Mouse (Mus musculus) liver, embryonic 12.5 days (tissue): Measurements from ENCODE around the gene Stxbp3. TPM values are rescaled to one million over a fixed set of nuclear protein-coding genes. Genes with fewer than 3 reads are reported as not detected.
"Not testable (repeated sequence)": the region's sequence is repeated elsewhere in the genome, so short reads cannot be mapped to it uniquely, and the experiment has no call there.

ENCODE experiments used
- ATAC-seq: fragments of 200-750 bp; cut with Nextera tagmentation; 2 replicates; pipeline ENCODE4 v1.8.0; 2017; ENCODE audit warnings: moderate number of reproducible peaks, mild to moderate bottlenecking, moderate library complexity
- H3K27ac ChIP-seq: fragments of 300-500 bp; sonication (generic); 2 replicates; pipeline ENCODE4 v1.5.1; 2016; ENCODE audit warnings: mild to moderate bottlenecking
- H3K27me3 ChIP-seq: fragments of 300-500 bp; sonication (generic); replicated peaks from 2 replicates; pipeline ENCODE4 v1.6.1; 2016; ENCODE audit warnings: mild to moderate bottlenecking, moderate library complexity
- H3K36me3 ChIP-seq: fragments of 300-500 bp; sonication (generic); 2 replicates; pipeline ENCODE4 v1.6.1; 2016; ENCODE audit warnings: mild to moderate bottlenecking, moderate library complexity
- H3K4me1 ChIP-seq: fragments of 300-500 bp; sonication (generic); 2 replicates; pipeline ENCODE4 v1.6.1; 2016
- H3K4me2 ChIP-seq: fragments of 300-500 bp; sonication (generic); 2 replicates; pipeline ENCODE4 v1.6.1; 2016; ENCODE audit warnings: mild to moderate bottlenecking, moderate library complexity
- H3K4me3 ChIP-seq: fragments of 300-500 bp; sonication (generic); 2 replicates; pipeline ENCODE4 v1.5.1; 2016; ENCODE audit warnings: mild to moderate bottlenecking, moderate library complexity
- H3K9ac ChIP-seq: fragments of 300-500 bp; sonication (generic); 2 replicates; pipeline ENCODE4 v1.6.1; 2016; ENCODE audit warnings: mild to moderate bottlenecking, moderate library complexity
- H3K9me3 ChIP-seq: fragments of 300-500 bp; sonication (generic); replicated peaks from 2 replicates; pipeline ENCODE4 v1.6.1; 2016; ENCODE audit warnings: mild to moderate bottlenecking, moderate library complexity
- WGBS: fragments of 180-500 bp; shearing (Covaris S2); methylation state at CpG from one replicate; pipeline ENCODE4 v1.1.7; 2016; ENCODE audit not compliant: insufficient replicate concordance; 5-methylcytosine and 5-hydroxymethylcytosine counted together
- polyA plus RNA-seq: library from polyadenylated mRNA; unstranded; fragments of >200 nt; fragmentation: Nextera tagmentation; extraction: Ambion mirVana; gene quantifications from 2 replicates; pipeline ENCODE4 v1.2.1, GENCODE M21; 2016

Stxbp3 gene
- polyA plus RNA-seq, 1 experiment from 2014 or later = 24.3 TPM

- Histone ChIP-seq H3K9me3 (no peaks in the 10 kb centered on the region), H3K4me2 (peak overlapping the region; percentile 74; the same call in 1 of the 2 replicates), H3K9ac (no peak overlapping the region), H3K27me3 (no peaks in the 10 kb centered on the region), H3K36me3 (peaks cover 18% of the 10 kb centered on the region; the same call in 1 of the 2 replicates), H3K4me3 (no peak overlapping the region), H3K4me1 (peaks cover 41% of the 10 kb centered on the region), H3K27ac (peak overlapping the region; percentile 21; the same call in 1 of the 2 replicates)
- ATAC-seq = no peak
- 86% methylated on average over 6 of the region's 6 CpGs for WGBS
Observed at GRCm38 (mm10) chr3:108836931-108837330, 3.4 kb downstream of the Stxbp3 start.

- H3K4me1 ChIP-seq = peaks cover 43% of the 10 kb centered on the region
- H3K4me3 ChIP-seq, H3K9me3 ChIP-seq, H3K4me2 ChIP-seq, H3K27me3 ChIP-seq, H3K9ac ChIP-seq, ATAC-seq, H3K27ac ChIP-seq: not testable (repeated sequence)
- H3K36me3 ChIP-seq = peaks cover 23% of the 10 kb centered on the region; the same call in 1 of the 2 replicates
- 74% methylated on average over 1 of the region's 1 CpGs for WGBS
Observed at GRCm38 (mm10) chr3:108833717-108834116, 6.6 kb downstream of the Stxbp3 start.

GRCm38 (mm10) chr3:108831750-108832149 is 8.6 kb downstream of the Stxbp3 start:
- Histone ChIP-seq H3K9me3 (no peaks in the 10 kb centered on the region), H3K36me3 (peaks cover 26% of the 10 kb centered on the region), H3K4me3 (no peak overlapping the region), H3K27ac (no peak overlapping the region), H3K4me1 (peaks cover 24% of the 10 kb centered on the region), H3K4me2 (no peak overlapping the region), H3K27me3 (no peaks in the 10 kb centered on the region), H3K9ac (no peak overlapping the region)
- WGBS = 84% methylated on average over 6 of the region's 6 CpGs
- ATAC-seq = no peak

GRCm38 (mm10) chr3:108830493-108830892 is 9.8 kb downstream of the Stxbp3 start:
- no peaks in the 10 kb centered on the region for H3K27me3 ChIP-seq
- no peaks in the 10 kb centered on the region for H3K9me3 ChIP-seq
- H3K36me3 ChIP-seq = peaks cover 34% of the 10 kb centered on the region
- no peak overlapping the region for H3K27ac ChIP-seq
- ATAC-seq = no peak
- H3K4me1 ChIP-seq = peaks cover 17% of the 10 kb centered on the region; the same call in 1 of the 2 replicates
- H3K9ac ChIP-seq = no peak overlapping the region
- H3K4me3 ChIP-seq = no peak overlapping the region
- no peak overlapping the region for H3K4me2 ChIP-seq
- 80% methylated on average over 11 of the region's 11 CpGs for WGBS

- Histone ChIP-seq H3K4me3 (no peak overlapping the region), H3K36me3 (peaks cover 67% of the 10 kb centered on the region), H3K9me3 (no peaks in the 10 kb centered on the region), H3K9ac (no peak overlapping the region), H3K27ac (no peak overlapping the region), H3K4me2 (no peak overlapping the region), H3K4me1 (no peaks in the 10 kb centered on the region), H3K27me3 (no peaks in the 10 kb centered on the region)
- WGBS = 70% methylated on average over 4 of the region's 4 CpGs
- no peak for ATAC-seq
Observed at GRCm38 (mm10) chr3:108815631-108816030, 24.7 kb downstream of the Stxbp3 start.

GRCm38 (mm10) chr3:108810747-108811263 is 29.5 kb downstream of the Stxbp3 start:
- Histone ChIP-seq H3K4me2 (no peak overlapping the region), H3K4me1 (no peaks in the 10 kb centered on the region), H3K9me3 (no peaks in the 10 kb centered on the region), H3K27ac (no peak overlapping the region), H3K4me3 (no peak overlapping the region), H3K36me3 (peaks cover 62% of the 10 kb centered on the region), H3K27me3 (no peaks in the 10 kb centered on the region), H3K9ac (no peak overlapping the region)
- WGBS = 76% methylated on average over 4 of the region's 4 CpGs
- no peak for ATAC-seq

- Histone ChIP-seq H3K4me2 (no peak overlapping the region), H3K27me3 (no peaks in the 10 kb centered on the region), H3K9ac (no peak overlapping the region), H3K9me3 (no peaks in the 10 kb centered on the region), H3K27ac (no peak overlapping the region), H3K4me1 (no peaks in the 10 kb centered on the region), H3K36me3 (peaks cover 75% of the 10 kb centered on the region), H3K4me3 (no peak overlapping the region)
- ATAC-seq = no peak
- WGBS = 81% methylated on average over 5 of the region's 5 CpGs
Observed at GRCm38 (mm10) chr3:108805622-108806021, 34.7 kb downstream of the Stxbp3 start.

- Histone ChIP-seq H3K27me3 (no peaks in the 10 kb centered on the region), H3K9me3 (no peaks in the 10 kb centered on the region), H3K4me3 (no peak overlapping the region), H3K36me3 (peaks cover 93% of the 10 kb centered on the region), H3K9ac (no peak overlapping the region), H3K4me2 (no peak overlapping the region), H3K4me1 (no peaks in the 10 kb centered on the region), H3K27ac (no peak overlapping the region)
- WGBS = 76% methylated on average over 2 of the region's 2 CpGs
- ATAC-seq = no peak
Observed at GRCm38 (mm10) chr3:108798375-108798774, 42.0 kb downstream of the Stxbp3 start.

GRCm38 (mm10) chr3:108797723-108798122 is 42.6 kb downstream of the Stxbp3 start:
- Histone ChIP-seq H3K4me2 (no peak overlapping the region), H3K36me3 (peaks cover 89% of the 10 kb centered on the region), H3K9ac (no peak overlapping the region), H3K4me1 (no peaks in the 10 kb centered on the region), H3K4me3 (no peak overlapping the region), H3K27ac (no peak overlapping the region), H3K27me3 (no peaks in the 10 kb centered on the region), H3K9me3 (no peaks in the 10 kb centered on the region)
- ATAC-seq = 0 out of 2 replicates have a peak, but pooled peaks have one; percentile 40
- WGBS = 68% methylated on average over 6 of the region's 6 CpGs

DNA sequence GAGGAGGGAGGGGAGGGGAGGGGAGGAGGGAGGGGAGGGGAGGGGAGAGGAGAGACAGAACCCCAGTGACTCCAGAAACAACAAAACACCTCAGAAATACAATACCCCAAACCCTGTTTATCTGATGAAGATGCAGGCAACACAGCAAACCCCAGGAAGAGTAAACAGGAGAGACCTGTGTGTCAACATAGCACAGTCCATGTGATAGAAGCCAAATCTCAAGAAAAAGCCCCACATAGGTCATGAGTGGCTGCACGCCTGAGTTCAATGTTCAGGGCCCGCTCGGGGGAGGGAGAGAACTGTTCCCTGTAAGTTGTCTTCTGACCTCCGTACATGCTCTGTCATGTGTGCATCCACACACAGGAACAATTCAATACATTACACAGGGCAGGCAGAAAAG is 43.9 kb downstream of the Stxbp3 start:
- H3K36me3 ChIP-seq = peaks cover 84% of the 10 kb centered on the region
- no peak overlapping the region for H3K27ac ChIP-seq
- WGBS = 75% methylated on average over 4 of the region's 4 CpGs
- no peak overlapping the region for H3K4me3 ChIP-seq
- no peaks in the 10 kb centered on the region for H3K27me3 ChIP-seq
- no peaks in the 10 kb centered on the region for H3K9me3 ChIP-seq
- H3K4me2 ChIP-seq = no peak overlapping the region
- H3K9ac ChIP-seq = no peak overlapping the region
- H3K4me1 ChIP-seq = no peaks in the 10 kb centered on the region
- no peak for ATAC-seq

DNA sequence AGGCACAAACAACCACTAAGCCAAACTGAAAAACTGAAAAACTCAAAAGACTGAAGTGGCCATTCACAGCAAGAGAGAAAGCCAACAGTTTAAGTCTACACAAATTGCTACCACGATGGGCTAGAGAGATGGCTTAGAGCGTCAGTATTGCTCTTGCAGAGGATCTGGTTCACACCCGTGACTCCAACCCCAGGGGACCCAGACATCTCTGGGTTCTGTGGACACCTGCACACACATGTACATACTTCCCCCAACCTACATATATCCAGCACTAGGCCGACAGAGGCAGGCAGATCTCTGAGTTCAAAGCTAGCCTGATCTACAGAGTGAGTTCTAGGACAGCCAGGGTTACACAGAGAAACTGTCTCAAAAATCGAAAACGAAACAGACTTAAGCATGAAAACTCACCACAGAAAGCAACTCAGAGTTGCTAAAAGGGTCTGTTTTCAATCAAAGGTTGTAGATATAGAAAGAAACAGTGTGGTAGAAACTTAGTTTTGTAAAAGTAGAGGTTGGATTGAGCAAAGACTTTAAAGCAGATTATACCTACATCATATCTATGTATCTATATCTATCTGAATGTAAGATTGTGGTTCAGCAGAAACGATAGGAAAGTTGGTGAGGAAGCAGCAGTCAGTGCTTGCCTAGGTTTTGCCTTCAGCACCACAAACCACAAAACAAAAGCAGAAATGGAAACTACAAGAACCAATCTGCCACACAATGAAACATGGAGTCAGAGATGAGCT is 44.6 kb downstream of the Stxbp3 start:
- ATAC-seq = no peak
- Histone ChIP-seq H3K36me3 (peaks cover 77% of the 10 kb centered on the region), H3K27me3 (no peaks in the 10 kb centered on the region), H3K4me3 (no peak overlapping the region), H3K4me1 (no peaks in the 10 kb centered on the region), H3K4me2 (no peak overlapping the region), H3K9me3 (no peaks in the 10 kb centered on the region), H3K9ac (no peak overlapping the region), H3K27ac (no peak overlapping the region)
- 75% methylated on average over 7 of the region's 7 CpGs for WGBS

DNA sequence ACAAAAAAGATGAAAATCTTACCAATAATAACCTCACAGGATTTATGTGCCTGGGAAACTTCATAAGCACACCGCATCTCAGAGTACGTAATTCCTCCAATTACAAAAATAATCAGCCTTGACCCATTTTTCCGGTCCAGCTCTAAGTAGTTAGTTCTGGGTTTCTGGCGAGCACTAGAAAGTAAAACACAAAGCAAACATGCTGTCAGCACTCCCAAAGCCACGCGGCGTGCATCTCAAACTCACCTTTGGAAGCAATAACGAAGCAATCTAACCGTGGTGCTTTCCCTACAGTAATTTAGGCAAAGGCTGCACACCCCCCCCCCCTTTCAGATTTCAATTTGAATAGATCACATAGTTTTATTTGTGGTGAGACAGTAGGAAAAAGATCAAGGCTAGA is 45.5 kb downstream of the Stxbp3 start:
- Histone ChIP-seq H3K36me3 (peaks cover 68% of the 10 kb centered on the region), H3K4me2 (no peak overlapping the region), H3K27ac (no peak overlapping the region), H3K4me3 (no peak overlapping the region), H3K27me3 (no peaks in the 10 kb centered on the region), H3K9ac (no peak overlapping the region), H3K4me1 (no peaks in the 10 kb centered on the region), H3K9me3 (no peaks in the 10 kb centered on the region)
- 84% methylated on average over 9 of the region's 9 CpGs for WGBS
- no peak for ATAC-seq
